Mouse (Mus musculus): ENCODE results near the gene Cdkl2.

The Cdkl2 gene

DNA sequence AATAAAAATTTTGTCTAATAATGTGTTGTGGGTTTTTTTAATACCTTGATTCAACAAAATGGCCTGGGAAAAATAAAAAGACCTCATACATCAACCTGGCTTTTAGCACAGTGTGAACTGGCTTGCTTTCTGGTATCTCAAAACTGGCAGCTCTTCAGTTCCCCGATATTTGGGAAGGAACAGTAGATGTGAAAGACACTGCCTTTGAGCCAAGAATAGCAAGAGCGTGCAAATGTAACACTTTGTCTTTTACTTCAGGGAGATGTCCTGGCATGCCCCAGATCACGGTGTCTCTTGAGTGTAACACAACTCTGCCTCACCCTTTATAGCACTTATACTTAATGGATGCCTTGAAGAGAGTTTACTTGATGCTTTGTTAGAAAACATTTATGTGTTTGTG lies 71.6 kb downstream of the Cdkl2 start:
- ChIA-PET POLR2A (interaction anchor here in 1 of 4 experiments (3.3 kb wide), 1 partner anchor 10 kb away, joined by 17 read pairs; the partner anchor contains the start of gene Rchy1), CTCF (no interaction called here)

DNA sequence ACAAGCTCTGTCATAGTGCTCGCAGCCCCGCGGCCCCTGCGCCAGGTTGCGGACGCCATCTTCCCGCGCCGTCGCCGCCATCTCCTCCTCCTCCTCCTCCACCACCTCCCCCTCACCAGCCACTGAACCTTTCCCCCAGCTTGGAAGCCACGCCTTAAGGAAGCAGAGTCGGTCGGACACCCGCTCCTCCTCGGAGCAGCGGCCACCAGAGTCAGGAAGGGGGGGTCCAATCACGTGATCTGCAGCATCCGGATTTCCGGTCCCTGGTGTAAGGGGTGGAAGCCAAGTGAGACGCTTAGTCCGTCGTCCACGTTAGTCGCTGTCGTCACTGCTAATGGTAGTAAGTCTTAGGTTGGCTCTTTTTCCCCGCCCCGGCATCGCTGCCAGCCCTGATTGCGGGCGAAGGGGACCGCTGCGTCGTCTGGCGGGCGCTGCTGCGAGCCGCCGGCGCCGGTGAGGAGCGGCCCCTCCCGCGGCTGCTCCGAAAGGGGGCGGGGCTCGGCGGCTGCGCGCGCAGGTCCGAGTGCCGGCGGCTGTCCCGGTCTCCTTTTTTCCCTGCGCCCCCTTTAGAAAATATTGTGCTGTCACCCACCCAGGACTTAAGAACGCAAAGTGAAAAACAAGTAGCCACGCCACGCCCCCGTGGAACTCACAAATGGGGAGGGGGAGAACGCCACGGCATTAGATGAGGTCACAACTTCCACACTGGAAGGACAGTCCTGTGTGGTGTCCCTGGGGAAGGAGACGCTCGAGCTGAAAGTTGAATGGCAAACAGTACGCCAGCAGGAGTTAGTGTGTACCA lies 80.8 kb downstream of the Cdkl2 start, which contains the start of gene Rchy1:
Gene Rchy1 (minus strand): TSS at position 430 of the 802 bp plus-strand sequence.
- POLR2A ChIA-PET, result interaction anchor here (0.6 to 4.5 kb wide), 40 partner anchors 7 to 184 kb away, joined by 3 to 22 read pairs (median 4); partner anchors contain the start of gene G3bp2 (in 3 of the 4)
- CTCF ChIA-PET, result interaction anchor here in 3 of 4 experiments (0.6 to 1.4 kb wide), 5 partner anchors 80 to 446 kb away, joined by 3 to 9 read pairs (median 4); partner anchors contain the start of genes Parm1 (in 2 of the 3) and Cdkl2 (in 1 of the 3)

DNA sequence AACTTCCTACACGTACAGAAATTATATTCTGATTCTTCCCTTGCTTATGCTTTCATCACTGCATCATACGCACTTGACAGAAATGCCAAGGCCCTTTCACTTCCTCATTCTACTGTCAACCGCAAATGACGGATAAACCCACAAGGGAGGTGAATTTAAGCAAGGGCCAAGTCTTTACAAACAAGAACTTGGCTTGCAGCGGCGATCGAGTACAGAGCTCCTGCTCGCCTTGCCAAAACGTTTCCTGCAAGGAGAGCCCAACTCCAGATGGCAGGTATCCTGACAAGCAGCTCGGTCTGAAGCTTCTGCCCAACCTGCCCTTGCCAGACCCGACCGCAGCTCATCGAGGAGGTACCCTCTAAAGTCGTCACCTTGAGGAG lies 81.4 kb downstream of the Cdkl2 start:
- ChIA-PET POLR2A (interaction anchor here (0.6 to 4.5 kb wide), 35 partner anchors 8 to 1058 kb away, joined by 3 to 22 read pairs (median 4); partner anchors contain the start of gene G3bp2 (in 3 of the 4)), CTCF (interaction anchor here in 3 of 4 experiments (0.6 to 1.4 kb wide), 4 partner anchors 81 to 445 kb away, joined by 3 to 9 read pairs (median 4); partner anchors contain the start of genes Parm1 (in 2 of the 3) and Cdkl2 (in 1 of the 3))

DNA sequence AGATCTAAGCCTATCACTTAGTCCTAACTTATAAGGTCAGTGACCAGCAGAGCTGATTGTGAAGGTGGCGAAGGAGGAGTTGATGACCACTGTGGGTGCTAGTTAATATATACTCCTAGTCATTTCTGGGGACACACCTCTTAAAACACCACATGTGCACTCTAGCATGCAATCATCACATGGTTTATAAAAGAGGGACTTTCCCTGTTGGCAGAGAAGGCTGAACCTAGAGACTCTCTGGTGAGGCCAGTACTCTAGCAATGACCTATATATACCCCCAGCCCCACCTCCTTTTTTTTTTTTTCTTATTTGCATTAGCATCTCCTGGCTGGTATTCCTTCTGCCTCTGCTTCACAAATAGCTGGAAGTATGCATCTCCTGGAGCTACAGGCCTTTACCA lies 82.3 kb downstream of the Cdkl2 start:
- ChIA-PET POLR2A (interaction anchor here in 3 of 4 experiments (0.5 to 4.5 kb wide), 21 partner anchors 9 to 1058 kb away, joined by 3 to 22 read pairs (median 4); partner anchors contain the start of gene G3bp2 (in 1 of the 3)), CTCF (no interaction called here)

DNA sequence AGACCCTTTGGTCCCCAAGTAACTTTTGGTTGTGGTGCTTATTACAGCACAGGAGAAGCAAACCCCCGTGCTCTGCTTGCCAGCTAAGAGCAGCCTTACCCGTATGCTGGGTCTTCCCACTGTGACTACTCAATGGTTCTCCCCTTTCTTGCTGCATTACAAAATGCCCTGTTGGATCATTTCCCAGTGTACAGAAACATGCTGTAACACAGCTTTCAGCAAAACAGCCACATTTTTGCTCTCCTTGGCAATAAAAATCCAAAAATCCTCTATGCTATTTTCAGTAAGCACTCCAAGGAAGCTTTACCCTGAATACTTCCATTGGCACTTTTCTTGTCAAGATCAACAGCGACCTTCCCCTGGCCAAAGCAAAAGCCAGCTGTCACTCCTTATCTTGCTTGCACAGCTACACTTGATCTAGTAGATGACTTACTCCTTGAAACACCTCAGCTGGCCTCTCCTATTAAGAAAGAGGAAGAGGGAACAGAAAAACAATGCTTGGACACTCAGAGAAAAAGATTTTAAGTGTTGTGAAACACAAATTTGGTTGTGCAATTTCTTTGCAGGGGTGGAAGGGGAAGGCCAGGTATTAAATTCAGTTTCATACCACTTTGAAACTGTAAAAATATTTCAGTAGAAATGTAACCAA lies 83.0 kb downstream of the Cdkl2 start:
- ChIA-PET CTCF (interaction anchor here in 1 of 4 experiments (1.4 kb wide), 1 partner anchor 11 kb away, joined by 10 read pairs; no protein-coding TSS in a partner anchor), POLR2A (interaction anchor here in 2 of 4 experiments (0.6 to 4.5 kb wide), 13 partner anchors 9 to 209 kb away, joined by 3 to 17 read pairs (median 4); partner anchors contain the start of gene G3bp2 (in 1 of the 2))

DNA sequence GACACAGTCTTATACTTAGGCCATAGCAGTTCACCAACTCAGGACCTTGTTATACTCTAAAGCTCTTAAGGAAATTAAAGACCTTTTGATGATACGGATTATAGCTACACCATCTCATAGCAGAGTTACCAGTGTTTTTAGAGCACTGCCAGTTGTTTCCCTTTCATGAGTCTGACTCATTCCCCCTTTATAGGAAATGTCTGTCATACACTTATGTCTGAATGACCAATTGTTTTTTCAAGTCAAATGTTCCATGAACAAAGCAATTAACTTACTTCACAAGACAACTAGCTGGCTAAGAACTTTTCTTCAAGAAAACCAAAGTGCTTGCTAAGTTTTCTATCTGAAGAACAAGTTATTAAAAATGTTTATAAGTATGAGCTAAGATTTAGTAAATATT lies 83.7 kb downstream of the Cdkl2 start:
- ChIA-PET POLR2A (interaction anchor here in 3 of 4 experiments (0.6 to 4.5 kb wide), 12 partner anchors 8 to 508 kb away, joined by 3 to 17 read pairs (median 4); partner anchors contain the start of gene G3bp2 (in 1 of the 3)), CTCF (interaction anchor here in 1 of 4 experiments (1.4 kb wide), 1 partner anchor 10 kb away, joined by 10 read pairs; no protein-coding TSS in a partner anchor)

DNA sequence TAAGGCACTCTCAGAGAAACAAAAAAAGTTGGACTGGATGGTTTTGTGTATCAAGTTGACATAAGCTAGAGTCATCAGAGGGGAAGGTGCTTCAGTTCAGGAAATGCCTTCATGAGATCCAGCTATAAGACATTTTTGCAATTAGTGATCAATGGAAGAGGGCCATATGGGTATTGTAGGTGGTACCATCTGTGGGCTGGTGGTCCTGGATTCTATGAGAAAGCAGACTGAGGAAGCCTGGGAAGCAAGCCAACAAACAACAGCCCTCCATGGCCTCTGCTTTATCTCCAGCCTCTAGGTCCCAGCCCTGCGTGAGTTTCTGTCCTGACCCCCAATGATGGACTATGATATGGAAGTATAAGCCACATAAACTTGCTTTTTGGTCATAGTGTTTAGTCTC lies 84.6 kb downstream of the Cdkl2 start:
- ChIA-PET CTCF (no interaction called here), POLR2A (no interaction called here)

DNA sequence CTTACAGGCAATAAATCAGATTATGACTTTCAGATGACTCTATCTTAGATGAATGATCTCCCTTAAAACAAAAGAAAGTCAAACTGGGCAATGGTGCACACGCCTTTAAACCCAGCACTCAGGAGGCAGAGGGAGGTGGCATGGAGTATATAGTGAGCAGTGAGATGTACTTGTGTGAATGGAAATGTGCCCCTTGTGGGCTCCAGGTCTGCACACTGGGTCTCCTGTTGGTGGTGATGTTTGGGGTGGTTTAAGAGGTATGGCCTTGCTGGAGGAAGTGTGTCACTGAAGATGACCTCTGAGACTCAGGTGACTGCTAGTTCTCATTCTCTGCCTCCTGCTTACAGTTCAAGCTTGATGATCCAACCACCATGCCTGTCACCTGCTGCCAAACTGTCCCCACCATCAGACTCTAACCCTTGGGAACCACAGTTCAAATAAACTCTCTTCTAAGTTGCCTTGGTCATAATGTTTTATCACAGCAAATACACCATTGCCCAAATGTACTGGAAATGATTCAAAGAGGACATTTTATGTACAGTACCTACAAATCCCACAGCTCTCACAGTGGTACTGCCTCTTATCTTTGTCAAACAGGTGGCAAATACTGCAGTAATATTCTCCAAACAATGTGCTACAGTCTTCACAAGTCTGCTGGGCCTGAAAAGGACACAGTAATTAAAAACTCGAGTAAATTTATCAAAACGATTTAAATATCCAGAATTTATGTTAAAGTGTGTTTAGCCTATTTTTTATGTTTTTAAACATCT lies 86.5 kb downstream of the Cdkl2 start:
- POLR2A ChIA-PET, result interaction anchor here in 1 of 4 experiments (0.9 kb wide), 1 partner anchor 86 kb away, joined by 13 read pairs; no protein-coding TSS in a partner anchor
- CTCF ChIA-PET, result no interaction called here
